Mouse (Mus musculus): ENCODE results near the gene Clec1b. TPM values are rescaled to one million over a fixed set of nuclear protein-coding genes. Genes with fewer than 3 reads are reported as not detected.

Clec1b gene
- polyA plus RNA-seq, 1 experiment from 2014 or later: 11.8 TPM

Other genes with a start within 250 kb of the Clec1b start
- gene Clec2d, start 216.7 kb upstream of the Clec1b start, polyA plus RNA-seq (2014; fragmentation: Nextera tagmentation; extraction: Ambion mirVana): not detected in 2 replicates
- 0.28 TPM in 1 of 2 replicates, not detected in the other for gene Cd69, start 121.9 kb upstream of the Clec1b start, polyA plus RNA-seq (2014; fragmentation: Nextera tagmentation; extraction: Ambion mirVana)
- not detected in 2 replicates for gene 4922502D21Rik, start 65.5 kb upstream of the Clec1b start, polyA plus RNA-seq (2014; fragmentation: Nextera tagmentation; extraction: Ambion mirVana)
- 0.49 and 0.53 TPM in 2 replicates for gene Clec12a, start 54.6 kb upstream of the Clec1b start, polyA plus RNA-seq (2014; fragmentation: Nextera tagmentation; extraction: Ambion mirVana)
- gene Clec12b, start 11.4 kb upstream of the Clec1b start, polyA plus RNA-seq (2014; fragmentation: Nextera tagmentation; extraction: Ambion mirVana): 0.37 TPM in 1 of 2 replicates, not detected in the other
- gene Clec9a, start 11.6 kb downstream of the Clec1b start, polyA plus RNA-seq (2014; fragmentation: Nextera tagmentation; extraction: Ambion mirVana): 0.37 and 0.59 TPM in 2 replicates
- gene Clec1a, start 54.7 kb downstream of the Clec1b start, polyA plus RNA-seq (2014; fragmentation: Nextera tagmentation; extraction: Ambion mirVana): 1.6 and 1.8 TPM in 2 replicates
- gene Olr1, start 109.9 kb downstream of the Clec1b start, polyA plus RNA-seq (2014; fragmentation: Nextera tagmentation; extraction: Ambion mirVana): not detected in 2 replicates
- not detected in 2 replicates for gene Tmem52b, start 115.3 kb downstream of the Clec1b start, polyA plus RNA-seq (2014; fragmentation: Nextera tagmentation; extraction: Ambion mirVana)
- gene Gabarapl1, start 135.9 kb downstream of the Clec1b start, polyA plus RNA-seq (2014; fragmentation: Nextera tagmentation; extraction: Ambion mirVana): 24.3 and 24.6 TPM in 2 replicates
- not detected in 2 replicates for gene Klre1, start 180.6 kb downstream of the Clec1b start, polyA plus RNA-seq (2014; fragmentation: Nextera tagmentation; extraction: Ambion mirVana)
- gene Klrd1, start 194.5 kb downstream of the Clec1b start, polyA plus RNA-seq (2014; fragmentation: Nextera tagmentation; extraction: Ambion mirVana): not detected in 2 replicates
- gene Klrk1, start 226.6 kb downstream of the Clec1b start, polyA plus RNA-seq (2014; fragmentation: Nextera tagmentation; extraction: Ambion mirVana): 0.07 and 0.12 TPM in 2 replicates
- not detected in 2 replicates for gene Klrc3, start 246.0 kb downstream of the Clec1b start, polyA plus RNA-seq (2014; fragmentation: Nextera tagmentation; extraction: Ambion mirVana)

Data from neural tube, embryonic 11.5 days (tissue).